ENCODE assay signal across 8 mouse cellular contexts in the genomic region with DNA sequence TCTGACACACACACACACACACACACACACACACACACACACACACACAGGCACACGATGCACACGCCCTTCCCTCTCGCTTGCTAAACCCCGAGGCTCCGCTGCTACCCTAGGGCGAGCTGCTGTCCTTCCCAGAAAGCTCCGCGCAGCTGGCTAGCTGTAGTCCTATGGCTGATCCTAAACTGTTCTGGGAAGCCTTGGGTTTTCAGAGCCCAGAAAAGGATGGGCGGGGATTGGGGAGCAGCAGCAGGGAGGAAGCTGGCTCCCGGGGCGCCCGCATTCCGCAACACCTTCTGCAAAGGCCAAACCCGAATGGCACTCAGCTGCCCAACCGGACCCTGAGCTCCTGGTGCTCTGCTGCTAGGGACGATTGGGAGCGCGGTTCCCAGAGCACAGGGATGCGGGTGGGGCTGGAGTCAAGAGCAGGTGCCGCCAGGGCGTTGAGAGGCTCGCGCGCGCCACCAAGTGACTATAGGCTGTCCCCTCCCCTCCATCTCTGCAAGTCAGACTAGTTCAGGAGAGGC. TPM values are rescaled to one million over a fixed set of nuclear protein-coding genes. Genes with fewer than 3 reads are reported as not detected.
DNase-seq lines count a peak whose midpoint lies in the region; ATAC-seq lines count a peak whose summit lies in the region.

Gene Ccdc85a (minus strand): TSS at position 414 of the 524 bp plus-strand sequence.

- ATAC-seq in inflammation-experienced regulatory T-cells, adult 6 months: no peak

- peak; percentile 77 for DNase-seq in adrenal gland, adult 8-10 months
- DNase-seq in embryo, embryonic 10.5 days (ENCODE audit: low spot score): peak; percentile 92
- peak; percentile 72 for DNase-seq in gastrocnemius, postnatal 25 days
- peak; percentile 12 for DNase-seq in hindlimb bud, embryonic 11.5 days (ENCODE audit: extremely low spot score, low read depth, low spot score)
- peak; percentile 91 to 93 for DNase-seq in left cerebral cortex, adult 18-20 months (ENCODE audit: low spot score in 2 of 2)
- DNase-seq in lung, postnatal 14 days: peak; percentile 81
- DNase-seq in right cerebral cortex, adult 18-20 months: peak; percentile 94

RNA-seq across cellular contexts. Expression of gene Ccdc85a, which starts in this region (rescaled TPM):
- total RNA-seq in adrenal gland, adult 8-10 months (2022): 1 to 10 TPM; 3.0 to 9.4 (median 5.9) TPM
- 1 to 10 TPM; 5.9 to 6.6 TPM for total RNA-seq in gastrocnemius, postnatal 25 days (2021)
- 10 to 100 TPM; 85.7 to 91.8 TPM for total RNA-seq in left cerebral cortex, adult 18-20 months (2021)
- not detected for polyA plus RNA-seq in inflammation-experienced regulatory T-cells, adult 6 months (2017; shearing (Covaris generic))

Comparison
In these comparisons a context has a peak if more than half of its experiments do, and no peak if none do; other contexts are left out.
1. RNA of gene Ccdc85a (total RNA-seq): 85.7 to 91.8 TPM in left cerebral cortex, adult 18-20 months; 3.0 to 9.4 TPM in adrenal gland, adult 8-10 months and 5.9 to 6.6 TPM in gastrocnemius, postnatal 25 days; every median in the first group is over 4 times any median in the second.
2. DNase-seq: peak in every context shown above with its lines; median percentile 94 in right cerebral cortex, adult 18-20 months; 92 in embryo, embryonic 10.5 days; 92 in left cerebral cortex, adult 18-20 months; 81 in lung, postnatal 14 days; 77 in adrenal gland, adult 8-10 months; 72 in gastrocnemius, postnatal 25 days; 12 in hindlimb bud, embryonic 11.5 days.